Mouse (Mus musculus): ENCODE data around the gene Stn1. TPM values are rescaled to one million over a fixed set of nuclear protein-coding genes. Genes with fewer than 3 reads are reported as not detected.

Gene Stn1
- polyA plus RNA-seq, 1 experiment from 2014 or later, result 30.9 TPM

- DNase-seq (ENCODE audit: low spot score) (no peak), ATAC-seq (ENCODE audit: low FRiP score) (no peak)
- Histone ChIP-seq H3K4me3 (replicated peaks; ENCODE audit: low read length) (no peak overlapping the region), H3K4me1 (replicated peaks; ENCODE audit: control insufficient read depth, insufficient read depth, low read length) (peaks cover 11% of the 10 kb centered on the region), H3K27me3 (ENCODE audit: control insufficient read depth, insufficient read depth, low read length) (no peaks in the 10 kb centered on the region), H3K36me3 (replicated peaks; ENCODE audit: control insufficient read depth, insufficient read depth) (peaks cover 19% of the 10 kb centered on the region), H3K4me2 (replicated peaks) (no peak overlapping the region), H3K9me3 (ENCODE audit: control insufficient read depth, low read length) (no peaks in the 10 kb centered on the region), H3K27ac (no peak overlapping the region), H3K9ac (no peak overlapping the region)
- WGBS, result 68% methylated on average over 4 of the region's 4 CpGs
Measured at GRCm38 (mm10) chr19:47513618-47513897, 23.7 kb downstream of the Stn1 start.

- 92% methylated on average over 21 of the region's 21 CpGs for WGBS
- Histone ChIP-seq H3K36me3 (replicated peaks; ENCODE audit: control insufficient read depth, insufficient read depth) (peaks cover 19% of the 10 kb centered on the region), H3K9me3 (ENCODE audit: control insufficient read depth, low read length) (no peaks in the 10 kb centered on the region), H3K9ac (no peak overlapping the region), H3K4me1 (replicated peaks; ENCODE audit: control insufficient read depth, insufficient read depth, low read length) (peaks cover 11% of the 10 kb centered on the region), H3K27ac (no peak overlapping the region), H3K4me3 (replicated peaks; ENCODE audit: low read length) (no peak overlapping the region), H3K4me2 (replicated peaks) (no peak overlapping the region), H3K27me3 (ENCODE audit: control insufficient read depth, insufficient read depth, low read length) (no peaks in the 10 kb centered on the region)
- no peak for DNase-seq (ENCODE audit: low spot score)
- ATAC-seq (ENCODE audit: low FRiP score), result no peak
Measured at GRCm38 (mm10) chr19:47512794-47513617, 24.3 kb downstream of the Stn1 start.

GRCm38 (mm10) chr19:47511958-47512357, 25.3 kb downstream of the Stn1 start:
- H3K4me3 ChIP-seq (replicated peaks; ENCODE audit: low read length), result no peak overlapping the region
- H3K36me3 ChIP-seq (replicated peaks; ENCODE audit: control insufficient read depth, insufficient read depth), result peaks cover 19% of the 10 kb centered on the region
- ATAC-seq (ENCODE audit: low FRiP score) (no peak), DNase-seq (ENCODE audit: low spot score) (no peak)
- no peaks in the 10 kb centered on the region for H3K27me3 ChIP-seq (ENCODE audit: control insufficient read depth, insufficient read depth, low read length)
- no peaks in the 10 kb centered on the region for H3K9me3 ChIP-seq (ENCODE audit: control insufficient read depth, low read length)
- 80% methylated on average over 6 of the region's 6 CpGs for WGBS
- no peak overlapping the region for H3K4me2 ChIP-seq (replicated peaks)
- peaks cover 11% of the 10 kb centered on the region for H3K4me1 ChIP-seq (replicated peaks; ENCODE audit: control insufficient read depth, insufficient read depth, low read length)
- no peak overlapping the region for H3K27ac ChIP-seq
- H3K9ac ChIP-seq, result no peak overlapping the region

GRCm38 (mm10) chr19:47511294-47511675, 26.0 kb downstream of the Stn1 start:
- no peaks in the 10 kb centered on the region for H3K27me3 ChIP-seq (ENCODE audit: control insufficient read depth, insufficient read depth, low read length)
- no peak overlapping the region for H3K4me3 ChIP-seq (replicated peaks; ENCODE audit: low read length)
- H3K4me1 ChIP-seq (replicated peaks; ENCODE audit: control insufficient read depth, insufficient read depth, low read length), result peaks cover 11% of the 10 kb centered on the region
- H3K4me2 ChIP-seq (replicated peaks), result peak overlapping the region; percentile 13; the same call in 1 of the 2 replicates
- H3K9me3 ChIP-seq (ENCODE audit: control insufficient read depth, low read length), result no peaks in the 10 kb centered on the region
- H3K9ac ChIP-seq, result peak overlapping the region; percentile 50; the same call in 1 of the 2 replicates
- peaks cover 16% of the 10 kb centered on the region for H3K36me3 ChIP-seq (replicated peaks; ENCODE audit: control insufficient read depth, insufficient read depth)
- H3K27ac ChIP-seq, result peak overlapping the region; percentile 60
- WGBS, result 57% methylated on average over 7 of the region's 7 CpGs
- ATAC-seq (ENCODE audit: low FRiP score) (no peak), DNase-seq (ENCODE audit: low spot score) (no peak)

- Histone ChIP-seq H3K4me2 (replicated peaks) (peak overlapping the region; percentile 13), H3K9ac (peak overlapping the region; percentile 50), H3K9me3 (ENCODE audit: control insufficient read depth, low read length) (no peaks in the 10 kb centered on the region), H3K27me3 (ENCODE audit: control insufficient read depth, insufficient read depth, low read length) (no peaks in the 10 kb centered on the region), H3K4me1 (replicated peaks; ENCODE audit: control insufficient read depth, insufficient read depth, low read length) (peaks cover 11% of the 10 kb centered on the region), H3K36me3 (replicated peaks; ENCODE audit: control insufficient read depth, insufficient read depth) (peaks cover 10% of the 10 kb centered on the region), H3K4me3 (replicated peaks; ENCODE audit: low read length) (no peak overlapping the region), H3K27ac (peak overlapping the region; percentile 60)
- 16% methylated on average over 25 of the region's 25 CpGs for WGBS
- no peak for ATAC-seq (ENCODE audit: low FRiP score)
- peak; percentile 44 for DNase-seq (ENCODE audit: low spot score)
Measured at GRCm38 (mm10) chr19:47510473-47511293, 26.6 kb downstream of the Stn1 start.

- H3K4me2 ChIP-seq (replicated peaks), result no peak overlapping the region
- no peaks in the 10 kb centered on the region for H3K27me3 ChIP-seq (ENCODE audit: control insufficient read depth, insufficient read depth, low read length)
- 80% methylated on average over 7 of the region's 7 CpGs for WGBS
- no peak for DNase-seq (ENCODE audit: low spot score)
- no peaks in the 10 kb centered on the region for H3K9me3 ChIP-seq (ENCODE audit: control insufficient read depth, low read length)
- no peak for ATAC-seq (ENCODE audit: low FRiP score)
- peaks cover 11% of the 10 kb centered on the region for H3K4me1 ChIP-seq (replicated peaks; ENCODE audit: control insufficient read depth, insufficient read depth, low read length)
- no peak overlapping the region for H3K27ac ChIP-seq
- no peak overlapping the region for H3K4me3 ChIP-seq (replicated peaks; ENCODE audit: low read length)
- H3K9ac ChIP-seq, result peak overlapping the region; percentile 50; the same call in 1 of the 2 replicates
- 0 out of 2 replicates have a peak, but pooled peaks cover 4% of the 10 kb centered on the region for H3K36me3 ChIP-seq (replicated peaks; ENCODE audit: control insufficient read depth, insufficient read depth)
Measured at GRCm38 (mm10) chr19:47510135-47510472, 27.2 kb downstream of the Stn1 start.

- DNase-seq (ENCODE audit: low spot score), result no peak
- Histone ChIP-seq H3K27ac (no peak overlapping the region), H3K27me3 (ENCODE audit: control insufficient read depth, insufficient read depth, low read length) (no peaks in the 10 kb centered on the region), H3K9me3 (ENCODE audit: control insufficient read depth, low read length) (no peaks in the 10 kb centered on the region), H3K4me1 (replicated peaks; ENCODE audit: control insufficient read depth, insufficient read depth, low read length) (peaks cover 11% of the 10 kb centered on the region), H3K4me3 (replicated peaks; ENCODE audit: low read length) (no peak overlapping the region), H3K4me2 (replicated peaks) (no peak overlapping the region), H3K9ac (no peak overlapping the region), H3K36me3 (replicated peaks; ENCODE audit: control insufficient read depth, insufficient read depth) (no peaks in the 10 kb centered on the region)
- 83% methylated on average over 5 of the region's 5 CpGs for WGBS
- no peak for ATAC-seq (ENCODE audit: low FRiP score)
Measured at GRCm38 (mm10) chr19:47508771-47509281, 28.5 kb downstream of the Stn1 start.

- DNase-seq (ENCODE audit: low spot score) (no peak), ATAC-seq (ENCODE audit: low FRiP score) (no peak)
- Histone ChIP-seq H3K27ac (no peak overlapping the region), H3K9me3 (ENCODE audit: control insufficient read depth, low read length) (no peaks in the 10 kb centered on the region), H3K27me3 (ENCODE audit: control insufficient read depth, insufficient read depth, low read length) (no peaks in the 10 kb centered on the region), H3K4me1 (replicated peaks; ENCODE audit: control insufficient read depth, insufficient read depth, low read length) (peaks cover 11% of the 10 kb centered on the region), H3K4me3 (replicated peaks; ENCODE audit: low read length) (no peak overlapping the region), H3K4me2 (replicated peaks) (no peak overlapping the region), H3K9ac (no peak overlapping the region), H3K36me3 (replicated peaks; ENCODE audit: control insufficient read depth, insufficient read depth) (no peaks in the 10 kb centered on the region)
- WGBS, result 87% methylated on average over 3 of the region's 3 CpGs
Measured at GRCm38 (mm10) chr19:47508191-47508590, 29.1 kb downstream of the Stn1 start.

Measured in hindbrain, embryonic 14.5 days (tissue).